Mouse (Mus musculus) adrenal gland, postnatal 14 days (tissue): Measurements from ENCODE around the gene Dock3. TPM values are rescaled to one million over a fixed set of nuclear protein-coding genes. Genes with fewer than 3 reads are reported as not detected.

ENCODE experiments used
- DNase-seq: peaks from one replicate; pipeline ENCODE4 v3.0.0; 2021; ENCODE audit warnings: mixed read lengths
- long read RNA-seq, 2 experiments: library from polyadenylated mRNA; stranded (forward); transcript quantifications; one replicate each; pipeline ENCODE4 v2.0.0; 2021
- total RNA-seq: library from RNA; stranded (reverse); gene quantifications from 2 replicates; pipeline ENCODE4 v1.2.3, GENCODE M21; 2021

Gene Dock3
- 3.4 and 4.2 TPM in 2 replicates for total RNA-seq
- long read RNA-seq, experiment 1, partial matches to known transcripts, result 1 of 2 reads
- long read RNA-seq, experiment 1, other reads (novel, unspliced or antisense), result 1 of 2 reads
- long read RNA-seq, experiment 2, partial matches to known transcripts, result 0 of 2 reads
- long read RNA-seq, experiment 2, other reads (novel, unspliced or antisense), result 2 of 2 reads

- DNase-seq, result peak; percentile 76
Measured at GRCm38 (mm10) chr9:107231539-107232139, at the start of gene Dock3. Gene Dock3, minus strand, starts transcription at chr9:107231909.

- DNase-seq, result peak; percentile 66
Measured at GRCm38 (mm10) chr9:107280322-107281027, 48.8 kb upstream of the Dock3 start.

GRCm38 (mm10) chr9:107279378-107280321 is 47.9 kb upstream of the Dock3 start:
- peak; percentile 33 for DNase-seq

- DNase-seq, result peak; percentile 85
Measured at GRCm38 (mm10) chr9:107278527-107279377, 47.0 kb upstream of the Dock3 start.

GRCm38 (mm10) chr9:107278126-107278525 is 46.4 kb upstream of the Dock3 start:
- DNase-seq, result peak; percentile 28

- peak; percentile 78 for DNase-seq
Measured at GRCm38 (mm10) chr9:107277603-107278002, 45.9 kb upstream of the Dock3 start.

- DNase-seq, result peak; percentile 80
Measured at GRCm38 (mm10) chr9:107275710-107276109, 44.0 kb upstream of the Dock3 start.

GRCm38 (mm10) chr9:107274751-107275150 is 43.0 kb upstream of the Dock3 start:
- DNase-seq, result no peak

- DNase-seq, result no peak
Measured at GRCm38 (mm10) chr9:107273184-107273583, 41.5 kb upstream of the Dock3 start.

GRCm38 (mm10) chr9:107272284-107272683 is 40.6 kb upstream of the Dock3 start:
- DNase-seq, result no peak

GRCm38 (mm10) chr9:107271177-107271938 is 39.6 kb upstream of the Dock3 start:
- DNase-seq, result no peak

GRCm38 (mm10) chr9:107269772-107270171 is 38.1 kb upstream of the Dock3 start:
- no peak for DNase-seq

GRCm38 (mm10) chr9:107267721-107268402 is 36.2 kb upstream of the Dock3 start:
- DNase-seq, result no peak

GRCm38 (mm10) chr9:107267028-107267427 is 35.3 kb upstream of the Dock3 start:
- no peak for DNase-seq

GRCm38 (mm10) chr9:107264731-107265130 is 33.0 kb upstream of the Dock3 start:
- DNase-seq, result no peak

GRCm38 (mm10) chr9:107263912-107264311 is 32.2 kb upstream of the Dock3 start:
- peak; percentile 78 for DNase-seq

GRCm38 (mm10) chr9:107262375-107262774 is 30.7 kb upstream of the Dock3 start:
- DNase-seq, result no peak

GRCm38 (mm10) chr9:107261792-107262191 is 30.1 kb upstream of the Dock3 start:
- no peak for DNase-seq

GRCm38 (mm10) chr9:107260836-107261235 is 29.1 kb upstream of the Dock3 start:
- no peak for DNase-seq

- DNase-seq, result no peak
Measured at GRCm38 (mm10) chr9:107260429-107260828, 28.7 kb upstream of the Dock3 start.
